Mouse (Mus musculus) MEL (cell line): ENCODE data around the gene Zfp677.
"Not testable (repeated sequence)": the region's sequence is repeated elsewhere in the genome, so short reads cannot be mapped to it uniquely, and the experiment has no call there.

Experiments
- CTCF ChIP-seq, 3 experiments: IDR thresholded peaks in 2 of 3; conservative IDR thresholded peaks in 1 of 3; 2 replicates each; pipeline ENCODE4 v1.5.1; 2011 to 2012; ENCODE audit warnings: low read length in 3 of 3, low read depth in 2 of 3, mild to moderate bottlenecking in 2 of 3, improper control_type of control experiment in 1 of 3, inconsistent platforms in 1 of 3, mixed read lengths in 1 of 3, moderate library complexity in 1 of 3; ENCODE audit not compliant: control insufficient read depth in 1 of 3, insufficient read depth in 1 of 3, poor library complexity in 1 of 3, severe bottlenecking in 1 of 3
- JUND ChIP-seq: IDR thresholded peaks from 2 replicates; pipeline ENCODE4 v1.6.1; 2011; ENCODE audit warnings: low read depth, mild to moderate bottlenecking, improper control_type of control experiment, low read length
- KAT2A ChIP-seq: conservative IDR thresholded peaks from 2 replicates; pipeline ENCODE4 v1.6.1; 2012; ENCODE audit warnings: low read depth, low read length, improper control_type of control experiment, inconsistent platforms
- MXI1 ChIP-seq: IDR thresholded peaks from 2 replicates; pipeline ENCODE4 v1.6.1; 2011; ENCODE audit warnings: mild to moderate bottlenecking, low read depth, low read length, improper control_type of control experiment
- POLR2A ChIP-seq, 2 experiments: IDR thresholded peaks; 2 replicates each; pipeline ENCODE4 v1.6.1; 2011 to 2012; ENCODE audit warnings: low read length in 2 of 2, mild to moderate bottlenecking in 2 of 2, control low read depth in 1 of 2, improper control_type of control experiment in 1 of 2, low read depth in 1 of 2, moderate library complexity in 1 of 2; ENCODE audit not compliant: control insufficient read depth in 1 of 2, insufficient read depth in 1 of 2, poor library complexity in 1 of 2
- POLR2AphosphoS2 ChIP-seq: IDR thresholded peaks from 2 replicates; pipeline ENCODE4 v1.6.1; 2011; ENCODE audit warnings: low read length, improper control_type of control experiment

DNA sequence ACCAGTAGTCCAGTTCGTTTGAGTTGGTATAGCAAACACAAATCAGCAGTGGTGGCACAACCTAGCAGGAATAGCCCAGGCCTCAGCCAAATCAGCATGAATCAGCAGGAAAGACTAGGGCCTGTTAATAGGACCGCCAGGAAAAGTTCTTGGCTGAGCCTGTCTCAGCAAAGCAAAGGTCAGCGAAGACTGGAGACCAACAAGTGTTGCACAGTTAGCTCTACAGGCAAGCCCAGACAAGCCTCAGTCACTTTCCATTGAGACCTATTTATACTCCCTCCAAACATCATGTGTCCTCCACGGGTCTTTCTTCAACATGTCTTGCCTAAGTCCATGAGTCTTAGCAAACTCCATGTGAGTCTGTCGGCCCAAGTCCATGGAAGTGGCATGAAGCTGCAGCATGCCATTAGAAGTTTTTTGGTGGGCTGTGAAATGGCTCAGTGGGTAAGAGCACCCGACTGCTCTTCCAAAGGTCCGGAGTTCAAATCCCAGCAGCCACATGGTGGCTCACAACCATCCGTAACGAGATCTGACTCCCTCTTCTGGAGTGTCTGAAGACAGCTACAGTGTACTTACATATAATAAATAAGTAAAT, 55.4 kb downstream of the Zfp677 start:
- TF ChIP-seq MXI1; KAT2A; POLR2AphosphoS2; POLR2A (IDR thresholded peaks at IDR 0.05; ENCODE audit: control insufficient read depth in 1 of 2, insufficient read depth in 1 of 2, low read depth in 1 of 2, low read length in 2 of 2, poor library complexity in 1 of 2); CTCF (IDR thresholded peaks at IDR 0.05 in 2 of 3, conservative IDR thresholded peaks at IDR 0.05 in 1 of 3; ENCODE audit: control insufficient read depth in 1 of 3, insufficient read depth in 1 of 3, low read depth in 2 of 3, low read length in 3 of 3, poor library complexity in 1 of 3, severe bottlenecking in 1 of 3); JUND: not testable (repeated sequence)
